Mouse (Mus musculus): ENCODE measurements around the gene Capn5. TPM values are rescaled to one million over a fixed set of nuclear protein-coding genes. Genes with fewer than 3 reads are reported as not detected.

The Capn5 gene
- polyA plus RNA-seq, 1 experiment from 2014 or later, result 18.7 TPM

GRCm38 (mm10) chr7:98109771-98110170, 68.3 kb downstream of the Capn5 start:
- Histone ChIP-seq H3K9me3 (ENCODE audit: control insufficient read depth, low read length) (no peaks in the 10 kb centered on the region), H3K9ac (replicated peaks; ENCODE audit: low read depth, low read length) (no peak overlapping the region), H3K36me3 (ENCODE audit: control insufficient read depth, insufficient read depth) (no peaks in the 10 kb centered on the region), H3K4me3 (replicated peaks; ENCODE audit: low read length) (no peak overlapping the region), H3K27me3 (replicated peaks; ENCODE audit: control insufficient read depth, insufficient read depth, low read length) (peaks cover 2% of the 10 kb centered on the region; the same call in 1 of the 2 replicates), H3K4me1 (replicated peaks; ENCODE audit: control insufficient read depth, insufficient read depth, low read length) (peaks cover 6% of the 10 kb centered on the region), H3K4me2 (ENCODE audit: low read length) (no peak overlapping the region), H3K27ac (ENCODE audit: low read length) (no peak overlapping the region)
- ATAC-seq, result no peak
- 81% methylated on average over 4 of the region's 4 CpGs for WGBS

- H3K4me1 ChIP-seq (replicated peaks; ENCODE audit: control insufficient read depth, insufficient read depth, low read length), result peaks cover 6% of the 10 kb centered on the region
- no peak overlapping the region for H3K9ac ChIP-seq (replicated peaks; ENCODE audit: low read depth, low read length)
- ATAC-seq, result no peak
- H3K36me3 ChIP-seq (ENCODE audit: control insufficient read depth, insufficient read depth), result no peaks in the 10 kb centered on the region
- 89% methylated on average over 16 of the region's 16 CpGs for WGBS
- peaks cover 2% of the 10 kb centered on the region; the same call in 1 of the 2 replicates for H3K27me3 ChIP-seq (replicated peaks; ENCODE audit: control insufficient read depth, insufficient read depth, low read length)
- no peaks in the 10 kb centered on the region for H3K9me3 ChIP-seq (ENCODE audit: control insufficient read depth, low read length)
- no peak overlapping the region for H3K4me3 ChIP-seq (replicated peaks; ENCODE audit: low read length)
- no peak overlapping the region for H3K4me2 ChIP-seq (ENCODE audit: low read length)
- no peak overlapping the region for H3K27ac ChIP-seq (ENCODE audit: low read length)
Measured at GRCm38 (mm10) chr7:98108636-98109430, 69.2 kb downstream of the Capn5 start.

GRCm38 (mm10) chr7:98106272-98106671, 71.8 kb downstream of the Capn5 start:
- Histone ChIP-seq H3K4me2 (ENCODE audit: low read length) (no peak overlapping the region), H3K27me3 (replicated peaks; ENCODE audit: control insufficient read depth, insufficient read depth, low read length) (peaks cover 2% of the 10 kb centered on the region; the same call in 1 of the 2 replicates), H3K4me3 (replicated peaks; ENCODE audit: low read length) (no peak overlapping the region), H3K4me1 (replicated peaks; ENCODE audit: control insufficient read depth, insufficient read depth, low read length) (peaks cover 12% of the 10 kb centered on the region), H3K9me3 (ENCODE audit: control insufficient read depth, low read length) (no peaks in the 10 kb centered on the region), H3K27ac (ENCODE audit: low read length) (no peak overlapping the region), H3K9ac (replicated peaks; ENCODE audit: low read depth, low read length) (no peak overlapping the region), H3K36me3 (ENCODE audit: control insufficient read depth, insufficient read depth) (no peaks in the 10 kb centered on the region)
- ATAC-seq, result no peak
- 89% methylated on average over 7 of the region's 7 CpGs for WGBS

GRCm38 (mm10) chr7:98104481-98105435, 73.3 kb downstream of the Capn5 start:
- 78% methylated on average over 16 of the region's 16 CpGs for WGBS

GRCm38 (mm10) chr7:98103942-98104292, 74.2 kb downstream of the Capn5 start:
- no peak overlapping the region for H3K9ac ChIP-seq (replicated peaks; ENCODE audit: low read depth, low read length)
- H3K27me3 ChIP-seq (replicated peaks; ENCODE audit: control insufficient read depth, insufficient read depth, low read length), result no peaks in the 10 kb centered on the region
- no peak for ATAC-seq
- H3K27ac ChIP-seq (ENCODE audit: low read length), result no peak overlapping the region
- WGBS, result 84% methylated on average over 5 of the region's 5 CpGs
- no peak overlapping the region for H3K4me2 ChIP-seq (ENCODE audit: low read length)
- no peaks in the 10 kb centered on the region for H3K36me3 ChIP-seq (ENCODE audit: control insufficient read depth, insufficient read depth)
- no peak overlapping the region for H3K4me3 ChIP-seq (replicated peaks; ENCODE audit: low read length)
- no peaks in the 10 kb centered on the region for H3K9me3 ChIP-seq (ENCODE audit: control insufficient read depth, low read length)
- H3K4me1 ChIP-seq (replicated peaks; ENCODE audit: control insufficient read depth, insufficient read depth, low read length), result peaks cover 9% of the 10 kb centered on the region

More at GRCm38 (mm10) chr7:98104481-98105435, 73.3 kb downstream of the Capn5 start:
- H3K36me3 ChIP-seq (ENCODE audit: control insufficient read depth, insufficient read depth), result no peaks in the 10 kb centered on the region
- ATAC-seq, result no peak
- H3K4me2 ChIP-seq (ENCODE audit: low read length), result no peak overlapping the region
- no peaks in the 10 kb centered on the region for H3K27me3 ChIP-seq (replicated peaks; ENCODE audit: control insufficient read depth, insufficient read depth, low read length)
- no peak overlapping the region for H3K9ac ChIP-seq (replicated peaks; ENCODE audit: low read depth, low read length)
- no peak overlapping the region for H3K4me3 ChIP-seq (replicated peaks; ENCODE audit: low read length)
- no peaks in the 10 kb centered on the region for H3K9me3 ChIP-seq (ENCODE audit: control insufficient read depth, low read length)
- H3K27ac ChIP-seq (ENCODE audit: low read length), result no peak overlapping the region
- peaks cover 9% of the 10 kb centered on the region for H3K4me1 ChIP-seq (replicated peaks; ENCODE audit: control insufficient read depth, insufficient read depth, low read length)

GRCm38 (mm10) chr7:98103002-98103941, 74.8 kb downstream of the Capn5 start:
- Histone ChIP-seq H3K4me1 (replicated peaks; ENCODE audit: control insufficient read depth, insufficient read depth, low read length) (peaks cover 9% of the 10 kb centered on the region), H3K9me3 (ENCODE audit: control insufficient read depth, low read length) (no peaks in the 10 kb centered on the region), H3K27me3 (replicated peaks; ENCODE audit: control insufficient read depth, insufficient read depth, low read length) (no peaks in the 10 kb centered on the region), H3K4me3 (replicated peaks; ENCODE audit: low read length) (peak overlapping the region; percentile 38), H3K4me2 (ENCODE audit: low read length) (peak overlapping the region; percentile 63), H3K9ac (replicated peaks; ENCODE audit: low read depth, low read length) (peak overlapping the region; percentile 62), H3K27ac (ENCODE audit: low read length) (0 out of 2 replicates have a peak overlapping the region, but pooled peaks have one; percentile 53), H3K36me3 (ENCODE audit: control insufficient read depth, insufficient read depth) (no peaks in the 10 kb centered on the region)
- 14% methylated on average over 20 of the region's 26 CpGs for WGBS
- ATAC-seq, result peak; percentile 74

- H3K27ac ChIP-seq (ENCODE audit: low read length), result no peak overlapping the region
- peak overlapping the region; percentile 62 for H3K9ac ChIP-seq (replicated peaks; ENCODE audit: low read depth, low read length)
- H3K27me3 ChIP-seq (replicated peaks; ENCODE audit: control insufficient read depth, insufficient read depth, low read length), result no peaks in the 10 kb centered on the region
- peak; percentile 11; the same call in 1 of the 2 replicates for ATAC-seq
- peaks cover 9% of the 10 kb centered on the region for H3K4me1 ChIP-seq (replicated peaks; ENCODE audit: control insufficient read depth, insufficient read depth, low read length)
- H3K36me3 ChIP-seq (ENCODE audit: control insufficient read depth, insufficient read depth), result peaks cover 2% of the 10 kb centered on the region
- H3K4me3 ChIP-seq (replicated peaks; ENCODE audit: low read length), result no peak overlapping the region
- 95% methylated on average over 11 of the region's 11 CpGs for WGBS
- no peak overlapping the region; the same call in 1 of the 2 replicates for H3K4me2 ChIP-seq (ENCODE audit: low read length)
- no peaks in the 10 kb centered on the region for H3K9me3 ChIP-seq (ENCODE audit: control insufficient read depth, low read length)
Measured at GRCm38 (mm10) chr7:98102488-98102887, 75.6 kb downstream of the Capn5 start.

GRCm38 (mm10) chr7:98097557-98097956, 80.5 kb downstream of the Capn5 start:
- 95% methylated on average over 8 of the region's 8 CpGs for WGBS
- no peaks in the 10 kb centered on the region for H3K27me3 ChIP-seq (replicated peaks; ENCODE audit: control insufficient read depth, insufficient read depth, low read length)
- ATAC-seq, result no peak

More at GRCm38 (mm10) chr7:98097557-98097956, 80.5 kb downstream of the Capn5 start:
- Histone ChIP-seq H3K4me2 (ENCODE audit: low read length) (no peak overlapping the region), H3K4me1 (replicated peaks; ENCODE audit: control insufficient read depth, insufficient read depth, low read length) (peaks cover 4% of the 10 kb centered on the region), H3K4me3 (replicated peaks; ENCODE audit: low read length) (no peak overlapping the region), H3K9me3 (ENCODE audit: control insufficient read depth, low read length) (no peaks in the 10 kb centered on the region; the same call in 1 of the 2 replicates), H3K27ac (ENCODE audit: low read length) (no peak overlapping the region), H3K9ac (replicated peaks; ENCODE audit: low read depth, low read length) (no peak overlapping the region), H3K36me3 (ENCODE audit: control insufficient read depth, insufficient read depth) (peaks cover 8% of the 10 kb centered on the region)

All from forebrain, embryonic 16.5 days (tissue).